Mouse (Mus musculus) retina, adult 2 months (tissue): Measurements from ENCODE around the gene Gon7.

Experiments
- DNase-seq: peaks from one replicate; pipeline ENCODE4 v3.0.0-alpha.2; 2012; ENCODE audit warnings: low read depth, low spot score

The Gon7 gene

GRCm38 (mm10) chr12:102743036-102743588, 14.5 kb downstream of the Gon7 start:
- no peak for DNase-seq

- no peak for DNase-seq
Measured at GRCm38 (mm10) chr12:102742056-102742455, 15.5 kb downstream of the Gon7 start.

GRCm38 (mm10) chr12:102740285-102740684, 17.3 kb downstream of the Gon7 start:
- no peak for DNase-seq

GRCm38 (mm10) chr12:102739096-102739495, 18.5 kb downstream of the Gon7 start:
- no peak for DNase-seq

- no peak for DNase-seq
Measured at GRCm38 (mm10) chr12:102733381-102733780, 24.2 kb downstream of the Gon7 start.

- DNase-seq, result no peak
Measured at GRCm38 (mm10) chr12:102730798-102731619, 26.6 kb downstream of the Gon7 start.

GRCm38 (mm10) chr12:102729855-102730797, 27.5 kb downstream of the Gon7 start:
- no peak for DNase-seq

GRCm38 (mm10) chr12:102725761-102726175, 31.8 kb downstream of the Gon7 start:
- DNase-seq, result no peak

GRCm38 (mm10) chr12:102725146-102725545, 32.5 kb downstream of the Gon7 start:
- DNase-seq, result no peak

GRCm38 (mm10) chr12:102723861-102724260, 33.7 kb downstream of the Gon7 start:
- no peak for DNase-seq

- DNase-seq, result no peak
Measured at GRCm38 (mm10) chr12:102722966-102723365, 34.6 kb downstream of the Gon7 start.

- no peak for DNase-seq
Measured at GRCm38 (mm10) chr12:102722451-102722850, 35.2 kb downstream of the Gon7 start.

GRCm38 (mm10) chr12:102719552-102720315, 37.9 kb downstream of the Gon7 start:
- DNase-seq, result no peak

- no peak for DNase-seq
Measured at GRCm38 (mm10) chr12:102714654-102715395, 42.8 kb downstream of the Gon7 start.

- DNase-seq, result no peak
Measured at GRCm38 (mm10) chr12:102714116-102714515, 43.5 kb downstream of the Gon7 start.

- no peak for DNase-seq
Measured at GRCm38 (mm10) chr12:102713153-102713865, 44.3 kb downstream of the Gon7 start.

GRCm38 (mm10) chr12:102710851-102711375, 46.7 kb downstream of the Gon7 start:
- DNase-seq, result no peak

GRCm38 (mm10) chr12:102709896-102710295, 47.7 kb downstream of the Gon7 start:
- no peak for DNase-seq

- DNase-seq, result no peak
Measured at GRCm38 (mm10) chr12:102708220-102708619, 49.4 kb downstream of the Gon7 start.
